Mouse (Mus musculus) limb, embryonic 11.5 days (tissue): ENCODE data around the gene Arfgap2. TPM values are rescaled to one million over a fixed set of nuclear protein-coding genes. Genes with fewer than 3 reads are reported as not detected.

Source experiments
- ATAC-seq: fragments of 200-750 bp; cut with Nextera tagmentation; 2 replicates; pipeline ENCODE4 v1.8.0; 2017; ENCODE audit warnings: low read depth; ENCODE audit not compliant: insufficient number of reproducible peaks, low FRiP score, low TSS enrichment
- DNase-seq: peaks from one replicate; pipeline ENCODE4 v3.0.0-alpha.2; 2015; ENCODE audit warnings: low spot score
- H3K27ac ChIP-seq: fragments of 300-500 bp; sonication (generic); replicated peaks from 2 replicates; pipeline ENCODE4 v1.5.1; 2014; ENCODE audit warnings: low read depth, mild to moderate bottlenecking, low read length
- H3K27me3 ChIP-seq: fragments of 300-500 bp; sonication (generic); 2 replicates; pipeline ENCODE4 v1.6.1; 2014; ENCODE audit warnings: mild to moderate bottlenecking, low read length, mixed read lengths; ENCODE audit not compliant: control insufficient read depth, insufficient read depth
- H3K36me3 ChIP-seq: fragments of 300-500 bp; sonication (generic); 2 replicates; pipeline ENCODE4 v1.6.1; 2014; ENCODE audit warnings: mild to moderate bottlenecking, low read length, moderate library complexity, mixed read lengths; ENCODE audit not compliant: control insufficient read depth, insufficient read depth
- H3K4me1 ChIP-seq: fragments of 300-500 bp; sonication (generic); 2 replicates; pipeline ENCODE4 v1.6.1; 2014; ENCODE audit warnings: low read length, mixed read lengths; ENCODE audit not compliant: control insufficient read depth, insufficient read depth
- H3K4me2 ChIP-seq: fragments of 300-500 bp; sonication (generic); 2 replicates; pipeline ENCODE4 v1.6.1; 2014; ENCODE audit warnings: low read depth, mild to moderate bottlenecking, moderate library complexity; ENCODE audit not compliant: severe bottlenecking
- H3K4me3 ChIP-seq: fragments of 300-500 bp; sonication (generic); 2 replicates; pipeline ENCODE4 v1.5.1; 2014; ENCODE audit warnings: low read depth, low read length
- H3K9ac ChIP-seq: fragments of 300-500 bp; sonication (generic); 2 replicates; pipeline ENCODE4 v1.6.1; 2014; ENCODE audit warnings: mild to moderate bottlenecking, low read length
- H3K9me3 ChIP-seq: fragments of 300-500 bp; sonication (generic); 2 replicates; pipeline ENCODE4 v1.6.1; 2016; ENCODE audit warnings: low read length; ENCODE audit not compliant: control insufficient read depth
- WGBS: fragments of 180-500 bp; shearing (Covaris S2); extraction: QIAGEN DNeasy Blood & Tissue Kit; methylation state at CpG from one replicate; pipeline ENCODE4 v1.1.7; 2014; 5-methylcytosine and 5-hydroxymethylcytosine counted together
- polyA plus RNA-seq: library from polyadenylated mRNA; unstranded; fragments of >200 nt; fragmentation: Nextera tagmentation; extraction: Ambion mirVana; gene quantifications from 2 replicates; pipeline ENCODE4 v1.2.1, GENCODE M21; 2014

Arfgap2 gene
- polyA plus RNA-seq, 1 experiment from 2014 or later = 89.4 TPM

GRCm38 (mm10) chr2:91294226-91294625 lies 29.5 kb downstream of the Arfgap2 start:
- no peak for DNase-seq
- Histone ChIP-seq H3K36me3 (no peaks in the 10 kb centered on the region), H3K4me1 (peaks cover 5% of the 10 kb centered on the region), H3K9ac (no peak overlapping the region), H3K27me3 (no peaks in the 10 kb centered on the region), H3K27ac (no peak overlapping the region), H3K4me2 (no peak overlapping the region), H3K9me3 (no peaks in the 10 kb centered on the region), H3K4me3 (no peak overlapping the region)
- ATAC-seq = no peak
- WGBS = 90% methylated on average over 3 of the region's 3 CpGs

GRCm38 (mm10) chr2:91295895-91296294 lies 31.1 kb downstream of the Arfgap2 start:
- H3K4me2 ChIP-seq = no peak overlapping the region
- H3K9me3 ChIP-seq = no peaks in the 10 kb centered on the region
- DNase-seq (no peak), ATAC-seq (no peak)
- no peaks in the 10 kb centered on the region for H3K36me3 ChIP-seq
- no peak overlapping the region for H3K27ac ChIP-seq
- WGBS = 90% methylated on average over 5 of the region's 5 CpGs
- no peak overlapping the region for H3K9ac ChIP-seq
- H3K27me3 ChIP-seq = no peaks in the 10 kb centered on the region
- no peak overlapping the region for H3K4me3 ChIP-seq
- H3K4me1 ChIP-seq = peaks cover 5% of the 10 kb centered on the region

- Histone ChIP-seq H3K36me3 (no peaks in the 10 kb centered on the region), H3K4me2 (no peak overlapping the region), H3K9ac (no peak overlapping the region), H3K9me3 (no peaks in the 10 kb centered on the region), H3K4me3 (no peak overlapping the region), H3K27ac (peak overlapping the region; percentile 62; the same call in 1 of the 2 replicates), H3K27me3 (no peaks in the 10 kb centered on the region), H3K4me1 (peaks cover 5% of the 10 kb centered on the region)
- no peak for ATAC-seq
- no peak for DNase-seq
- 41% methylated on average over 3 of the region's 3 CpGs for WGBS
Observed at GRCm38 (mm10) chr2:91299156-91299555, 34.4 kb downstream of the Arfgap2 start.

GRCm38 (mm10) chr2:91300784-91301183 lies 36.0 kb downstream of the Arfgap2 start:
- Histone ChIP-seq H3K27ac (no peak overlapping the region), H3K4me3 (no peak overlapping the region), H3K9me3 (no peaks in the 10 kb centered on the region), H3K36me3 (no peaks in the 10 kb centered on the region), H3K4me1 (peaks cover 5% of the 10 kb centered on the region), H3K9ac (no peak overlapping the region), H3K4me2 (no peak overlapping the region), H3K27me3 (no peaks in the 10 kb centered on the region)
- 89% methylated on average over 2 of the region's 2 CpGs for WGBS
- no peak for ATAC-seq
- no peak for DNase-seq

GRCm38 (mm10) chr2:91301836-91302235 lies 37.1 kb downstream of the Arfgap2 start:
- ATAC-seq = no peak
- Histone ChIP-seq H3K36me3 (no peaks in the 10 kb centered on the region), H3K9me3 (no peaks in the 10 kb centered on the region), H3K4me2 (no peak overlapping the region), H3K4me1 (peaks cover 5% of the 10 kb centered on the region), H3K9ac (no peak overlapping the region), H3K27ac (no peak overlapping the region), H3K4me3 (no peak overlapping the region), H3K27me3 (no peaks in the 10 kb centered on the region)
- no peak for DNase-seq
- 82% methylated on average over 2 of the region's 2 CpGs for WGBS

GRCm38 (mm10) chr2:91302845-91303244 lies 38.1 kb downstream of the Arfgap2 start:
- no peak overlapping the region for H3K4me2 ChIP-seq
- H3K27ac ChIP-seq = no peak overlapping the region
- no peak overlapping the region for H3K4me3 ChIP-seq
- DNase-seq (no peak), ATAC-seq (no peak)
- 71% methylated on average over 3 of the region's 3 CpGs for WGBS
- H3K9ac ChIP-seq = no peak overlapping the region
- no peaks in the 10 kb centered on the region for H3K36me3 ChIP-seq
- no peaks in the 10 kb centered on the region for H3K9me3 ChIP-seq
- H3K27me3 ChIP-seq = no peaks in the 10 kb centered on the region
- H3K4me1 ChIP-seq = peaks cover 5% of the 10 kb centered on the region

GRCm38 (mm10) chr2:91305926-91306325 lies 41.2 kb downstream of the Arfgap2 start:
- Histone ChIP-seq H3K27me3 (no peaks in the 10 kb centered on the region), H3K27ac (no peak overlapping the region), H3K4me2 (no peak overlapping the region), H3K4me3 (no peak overlapping the region), H3K9ac (no peak overlapping the region), H3K9me3 (no peaks in the 10 kb centered on the region), H3K36me3 (no peaks in the 10 kb centered on the region), H3K4me1 (peaks cover 4% of the 10 kb centered on the region; the same call in 1 of the 2 replicates)
- DNase-seq (no peak), ATAC-seq (no peak)
- 93% methylated on average over 9 of the region's 9 CpGs for WGBS

GRCm38 (mm10) chr2:91306589-91306988 lies 41.8 kb downstream of the Arfgap2 start:
- H3K4me2 ChIP-seq = no peak overlapping the region
- no peak overlapping the region for H3K27ac ChIP-seq
- no peak for DNase-seq
- H3K4me3 ChIP-seq = no peak overlapping the region
- H3K9me3 ChIP-seq = no peaks in the 10 kb centered on the region
- H3K9ac ChIP-seq = no peak overlapping the region
- no peaks in the 10 kb centered on the region for H3K27me3 ChIP-seq
- no peak for ATAC-seq
- no peaks in the 10 kb centered on the region for H3K36me3 ChIP-seq
- peaks cover 4% of the 10 kb centered on the region; the same call in 1 of the 2 replicates for H3K4me1 ChIP-seq

GRCm38 (mm10) chr2:91308680-91309079 lies 43.9 kb downstream of the Arfgap2 start:
- no peaks in the 10 kb centered on the region for H3K36me3 ChIP-seq
- no peaks in the 10 kb centered on the region for H3K9me3 ChIP-seq
- WGBS = 17% methylated on average over 5 of the region's 5 CpGs
- H3K27me3 ChIP-seq = no peaks in the 10 kb centered on the region
- DNase-seq = peak; percentile 48
- H3K4me1 ChIP-seq = peaks cover 4% of the 10 kb centered on the region; the same call in 1 of the 2 replicates
- no peak overlapping the region for H3K27ac ChIP-seq
- no peak overlapping the region for H3K4me2 ChIP-seq
- H3K9ac ChIP-seq = no peak overlapping the region
- no peak overlapping the region for H3K4me3 ChIP-seq
- no peak for ATAC-seq
